Mouse (Mus musculus): ENCODE data around the gene Zfp449. TPM values are rescaled to one million over a fixed set of nuclear protein-coding genes. Genes with fewer than 3 reads are reported as not detected.
"Not testable (repeated sequence)": the region's sequence is repeated elsewhere in the genome, so short reads cannot be mapped to it uniquely, and the experiment has no call there.

Gene Zfp449
- total RNA-seq (2021) = 1 to 10 TPM; 2.9 to 3.6 TPM
- long read RNA-seq, experiment 1, partial matches to known transcripts = 0 of 5 reads
- long read RNA-seq, experiment 1, other reads (novel, unspliced or antisense) = 2 of 5 reads
- long read RNA-seq, experiment 2, partial matches to known transcripts = 1 of 6 reads
- long read RNA-seq, experiment 2, other reads (novel, unspliced or antisense) = 4 of 6 reads

GRCm38 (mm10) chrX:56346176-56346931, at the start of gene Zfp449:
Zfp449 (plus strand) TSS chrX:56346400.
- DNase-seq (ENCODE audit: low spot score in 2 of 2) = peak; percentile 76 to 81
- intact Hi-C loops (cut with DNase I) = no loop called here

- intact Hi-C loops (cut with DNase I) = no loop called here
- DNase-seq (ENCODE audit: low spot score in 2 of 2) = no peak
Observed at GRCm38 (mm10) chrX:56307597-56307996, 38.6 kb upstream of the Zfp449 start.

GRCm38 (mm10) chrX:56312813-56313212, 33.4 kb upstream of the Zfp449 start:
- intact Hi-C loops (cut with DNase I) = no loop called here

GRCm38 (mm10) chrX:56322096-56322495, 24.1 kb upstream of the Zfp449 start:
- intact Hi-C loops (cut with DNase I) = no loop called here
- no peak for DNase-seq (ENCODE audit: low spot score in 2 of 2)

More at GRCm38 (mm10) chrX:56312813-56313212, 33.4 kb upstream of the Zfp449 start:
- DNase-seq (ENCODE audit: low spot score in 2 of 2) = no peak

GRCm38 (mm10) chrX:56322731-56323130, 23.5 kb upstream of the Zfp449 start:
- intact Hi-C loops (cut with DNase I) = no loop called here
- no peak for DNase-seq (ENCODE audit: low spot score in 2 of 2)

- intact Hi-C loops (cut with DNase I) = no loop called here
- no peak for DNase-seq (ENCODE audit: low spot score in 2 of 2)
Observed at GRCm38 (mm10) chrX:56332046-56332445, 14.2 kb upstream of the Zfp449 start.

GRCm38 (mm10) chrX:56340305-56340704, 5.9 kb upstream of the Zfp449 start:
- peak; percentile 36 to 37 for DNase-seq (ENCODE audit: low spot score in 2 of 2)
- intact Hi-C loops (cut with DNase I) = no loop called here

GRCm38 (mm10) chrX:56342921-56343320, 3.3 kb upstream of the Zfp449 start:
- intact Hi-C loops (cut with DNase I) = no loop called here
- no peak for DNase-seq (ENCODE audit: low spot score in 2 of 2)

GRCm38 (mm10) chrX:56346932-56347253, 693 bp downstream of the Zfp449 start:
- peak; percentile 5 to 22 for DNase-seq (ENCODE audit: low spot score in 2 of 2)
- intact Hi-C loops (cut with DNase I) = no loop called here

- intact Hi-C loops (cut with DNase I) = not testable (repeated sequence)
- peak; percentile 17 to 25 for DNase-seq (ENCODE audit: low spot score in 2 of 2)
Observed at GRCm38 (mm10) chrX:56374431-56375128, 28.4 kb downstream of the Zfp449 start, which contains the start of gene Smim10l2a. Smim10l2a (plus strand) TSS chrX:56374586.

- DNase-seq (ENCODE audit: low spot score in 2 of 2) = no peak
- intact Hi-C loops (cut with DNase I) = no loop called here
Observed at GRCm38 (mm10) chrX:56380852-56381251, 34.7 kb downstream of the Zfp449 start.

- DNase-seq (ENCODE audit: low spot score in 2 of 2) = no peak
- intact Hi-C loops (cut with DNase I) = no loop called here
Observed at GRCm38 (mm10) chrX:56384142-56384541, 37.9 kb downstream of the Zfp449 start.

- intact Hi-C loops (cut with DNase I) = no loop called here
- DNase-seq (ENCODE audit: low spot score in 2 of 2) = no peak
Observed at GRCm38 (mm10) chrX:56404646-56405045, 58.4 kb downstream of the Zfp449 start.

GRCm38 (mm10) chrX:56405482-56405881, 59.3 kb downstream of the Zfp449 start:
- no peak for DNase-seq (ENCODE audit: low spot score in 2 of 2)
- intact Hi-C loops (cut with DNase I) = no loop called here

- intact Hi-C loops (cut with DNase I) = no loop called here
- no peak for DNase-seq (ENCODE audit: low spot score in 2 of 2)
Observed at GRCm38 (mm10) chrX:56406128-56406527, 59.9 kb downstream of the Zfp449 start.

Other genes starting within 250 kb of the Zfp449 start
- gene 3830403N18Rik, start 209.8 kb upstream of the Zfp449 start, total RNA-seq (2021) = not detected
- gene Gm773, start 133.5 kb upstream of the Zfp449 start, total RNA-seq (2021) = not detected
- gene Smim10l2a, start 28.2 kb downstream of the Zfp449 start, total RNA-seq (2021) = 10 to 100 TPM; 31.6 to 33.0 TPM
- not detected for gene Gm2174, start 101.6 kb downstream of the Zfp449 start, total RNA-seq (2021)
- 10 to 100 TPM; 33.0 to 36.6 TPM for gene Ints6l, start 108.5 kb downstream of the Zfp449 start, total RNA-seq (2021)
- not detected for gene Gm10477, start 178.3 kb downstream of the Zfp449 start, total RNA-seq (2021)
- gene Gm648, start 203.2 kb downstream of the Zfp449 start, total RNA-seq (2021) = not detected